Mouse (Mus musculus): Measurements from ENCODE around the gene Nudt19.

GRCm38 (mm10) chr7:35586906-35587445 is 30.9 kb upstream of the Nudt19 start:
- TF ChIP-seq GATA1 (IDR thresholded peaks at IDR 0.05; ENCODE audit: low read length) (no peak), TAL1 (IDR thresholded peaks at IDR 0.05; ENCODE audit: low read length) (no peak)

Data from erythroblast, embryonic 14.5 days (primary cell).